Mouse (Mus musculus) heart, embryonic 11.5 days (tissue): Measurements from ENCODE around the gene Mrap. TPM values are rescaled to one million over a fixed set of nuclear protein-coding genes. Genes with fewer than 3 reads are reported as not detected.

Experiments
- ATAC-seq: fragments of 200-750 bp; cut with Nextera tagmentation; replicated peaks from 2 replicates; pipeline ENCODE4 v1.8.0; 2017; ENCODE audit warnings: moderate library complexity; ENCODE audit not compliant: insufficient number of reproducible peaks, low FRiP score, low TSS enrichment
- H3K27ac ChIP-seq: fragments of 300-500 bp; sonication (generic); 2 replicates; pipeline ENCODE4 v1.5.1; 2014; ENCODE audit warnings: mild to moderate bottlenecking, low read depth, low read length
- H3K27me3 ChIP-seq: fragments of 300-500 bp; sonication (generic); 2 replicates; pipeline ENCODE4 v1.6.1; 2014; ENCODE audit warnings: mild to moderate bottlenecking, low read length, mixed read lengths; ENCODE audit not compliant: control insufficient read depth, insufficient read depth
- H3K36me3 ChIP-seq: fragments of 300-500 bp; sonication (generic); 2 replicates; pipeline ENCODE4 v1.6.1; 2014; ENCODE audit warnings: mild to moderate bottlenecking, low read length, moderate library complexity, mixed read lengths; ENCODE audit not compliant: control insufficient read depth, insufficient read depth
- H3K4me1 ChIP-seq: fragments of 300-500 bp; sonication (generic); 2 replicates; pipeline ENCODE4 v1.6.1; 2014; ENCODE audit warnings: low read length; ENCODE audit not compliant: control insufficient read depth, insufficient read depth
- H3K4me2 ChIP-seq: fragments of 300-500 bp; sonication (generic); 2 replicates; pipeline ENCODE4 v1.6.1; 2014; ENCODE audit warnings: mild to moderate bottlenecking, moderate library complexity
- H3K4me3 ChIP-seq: fragments of 300-500 bp; sonication (generic); 2 replicates; pipeline ENCODE4 v1.5.1; 2014; ENCODE audit warnings: low read depth, low read length
- H3K9ac ChIP-seq: fragments of 300-500 bp; sonication (generic); 2 replicates; pipeline ENCODE4 v1.6.1; 2014; ENCODE audit warnings: mild to moderate bottlenecking, low read depth, low read length, moderate library complexity
- H3K9me3 ChIP-seq: fragments of 300-500 bp; sonication (generic); replicated peaks from 2 replicates; pipeline ENCODE4 v1.6.1; 2016; ENCODE audit warnings: low read length; ENCODE audit not compliant: control insufficient read depth
- WGBS: fragments of 180-500 bp; shearing (Covaris S2); extraction: QIAGEN DNeasy Blood & Tissue Kit; methylation state at CpG from one replicate; pipeline ENCODE4 v1.1.7; 2014; ENCODE audit not compliant: insufficient replicate concordance; 5-methylcytosine and 5-hydroxymethylcytosine counted together
- polyA plus RNA-seq: library from polyadenylated mRNA; unstranded; fragments of >200 nt; fragmentation: Nextera tagmentation; extraction: Ambion mirVana; gene quantifications from 2 replicates; pipeline ENCODE4 v1.2.1, GENCODE M21; 2014

Mrap gene
- polyA plus RNA-seq, 1 experiment from 2014 or later = 36.3 TPM

- no peak overlapping the region for H3K4me3 ChIP-seq
- no peaks in the 10 kb centered on the region for H3K4me1 ChIP-seq
- H3K4me2 ChIP-seq = no peak overlapping the region
- H3K9ac ChIP-seq = no peak overlapping the region
- H3K36me3 ChIP-seq = peaks cover 28% of the 10 kb centered on the region
- H3K9me3 ChIP-seq = 0 out of 2 replicates have a peak, but pooled peaks cover 3% of the 10 kb centered on the region
- ATAC-seq = no peak
- H3K27me3 ChIP-seq = no peaks in the 10 kb centered on the region
- H3K27ac ChIP-seq = no peak overlapping the region
- WGBS = 93% methylated on average over 15 of the region's 15 CpGs
Measured at GRCm38 (mm10) chr16:90766919-90767454, 29.0 kb downstream of the Mrap start.

GRCm38 (mm10) chr16:90774216-90774615, 36.2 kb downstream of the Mrap start:
- Histone ChIP-seq H3K9ac (no peak overlapping the region), H3K4me3 (no peak overlapping the region), H3K9me3 (0 out of 2 replicates have a peak, but pooled peaks cover under 1% of the 10 kb centered on the region), H3K27ac (no peak overlapping the region), H3K36me3 (peaks cover 18% of the 10 kb centered on the region), H3K4me2 (no peak overlapping the region), H3K27me3 (no peaks in the 10 kb centered on the region), H3K4me1 (no peaks in the 10 kb centered on the region)
- 91% methylated on average over 12 of the region's 12 CpGs for WGBS
- ATAC-seq = no peak

- 85% methylated on average over 6 of the region's 6 CpGs for WGBS
- no peak overlapping the region for H3K4me3 ChIP-seq
- peaks cover 14% of the 10 kb centered on the region for H3K36me3 ChIP-seq
- H3K9me3 ChIP-seq = no peaks in the 10 kb centered on the region
- no peak overlapping the region for H3K27ac ChIP-seq
- H3K9ac ChIP-seq = no peak overlapping the region
- no peak overlapping the region for H3K4me2 ChIP-seq
- H3K27me3 ChIP-seq = no peaks in the 10 kb centered on the region
- ATAC-seq = no peak
- no peaks in the 10 kb centered on the region for H3K4me1 ChIP-seq
Measured at GRCm38 (mm10) chr16:90774646-90775045, 36.6 kb downstream of the Mrap start.

DNA sequence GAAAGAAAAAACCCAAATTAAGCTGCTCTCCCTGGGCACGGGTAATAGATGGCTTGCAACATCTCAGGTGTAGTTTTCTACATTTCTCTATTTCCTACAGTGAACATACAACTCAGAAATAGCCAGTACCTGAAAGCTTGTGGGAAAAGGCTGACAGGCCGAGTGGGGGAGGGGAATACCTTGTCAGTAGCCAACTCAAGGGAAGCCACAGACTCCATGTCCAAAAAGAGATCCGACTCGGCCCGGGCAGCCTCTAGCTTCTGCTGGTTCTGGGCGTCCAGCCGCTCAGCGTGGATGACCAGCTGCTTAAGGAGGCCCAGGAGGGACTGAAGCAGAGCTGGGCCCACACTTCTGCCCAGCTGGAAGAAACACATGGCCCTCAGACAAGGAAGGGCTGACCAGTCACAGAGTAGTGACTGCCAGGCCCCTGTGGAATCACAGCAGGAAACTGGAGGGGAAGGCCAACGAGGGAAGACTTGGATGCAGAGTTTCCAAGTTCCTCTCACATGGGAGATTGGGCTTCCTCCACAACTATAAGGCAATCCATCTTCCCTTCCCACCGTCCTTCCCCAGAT, 38.0 kb downstream of the Mrap start:
- ATAC-seq = no peak
- H3K4me2 ChIP-seq = no peak overlapping the region
- no peaks in the 10 kb centered on the region for H3K9me3 ChIP-seq
- H3K27ac ChIP-seq = no peak overlapping the region
- no peak overlapping the region for H3K4me3 ChIP-seq
- peaks cover 22% of the 10 kb centered on the region for H3K36me3 ChIP-seq
- H3K4me1 ChIP-seq = no peaks in the 10 kb centered on the region
- no peak overlapping the region for H3K9ac ChIP-seq
- 83% methylated on average over 10 of the region's 10 CpGs for WGBS
- H3K27me3 ChIP-seq = no peaks in the 10 kb centered on the region

DNA sequence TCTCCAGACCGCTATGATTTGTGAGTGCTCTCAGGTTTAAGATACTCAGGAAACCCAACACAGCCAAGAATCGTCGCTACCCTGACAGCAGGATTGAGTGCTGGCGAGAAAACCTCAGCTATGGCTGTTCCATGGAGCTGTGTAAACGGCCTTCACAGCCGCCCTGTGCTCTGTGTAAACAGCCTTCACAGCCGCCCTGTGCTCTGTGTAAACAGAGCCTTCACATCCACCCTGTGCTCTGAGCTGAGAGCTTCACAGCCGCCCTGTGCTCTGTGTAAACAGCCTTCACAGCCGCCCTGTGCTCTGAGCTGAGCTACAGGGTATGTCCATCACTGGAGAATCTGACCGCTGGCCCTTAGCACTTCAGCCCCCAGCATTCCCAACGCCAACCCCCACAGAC, 41.8 kb downstream of the Mrap start:
- peaks cover 14% of the 10 kb centered on the region for H3K36me3 ChIP-seq
- H3K4me3 ChIP-seq = no peak overlapping the region
- 63% methylated on average over 11 of the region's 11 CpGs for WGBS
- no peak overlapping the region for H3K27ac ChIP-seq
- 0 out of 2 replicates have a peak, but pooled peaks cover 5% of the 10 kb centered on the region for H3K4me1 ChIP-seq
- H3K4me2 ChIP-seq = no peak overlapping the region
- no peaks in the 10 kb centered on the region for H3K27me3 ChIP-seq
- H3K9ac ChIP-seq = no peak overlapping the region
- no peak for ATAC-seq
- no peaks in the 10 kb centered on the region for H3K9me3 ChIP-seq

GRCm38 (mm10) chr16:90783302-90783701, 45.3 kb downstream of the Mrap start:
- H3K36me3 ChIP-seq = peaks cover 28% of the 10 kb centered on the region
- peaks cover 16% of the 10 kb centered on the region for H3K4me1 ChIP-seq
- H3K9me3 ChIP-seq = no peaks in the 10 kb centered on the region
- H3K4me2 ChIP-seq = no peak overlapping the region
- H3K27ac ChIP-seq = 0 out of 2 replicates have a peak overlapping the region, but pooled peaks have one; percentile 47
- no peak overlapping the region for H3K4me3 ChIP-seq
- H3K27me3 ChIP-seq = no peaks in the 10 kb centered on the region
- WGBS = 80% methylated on average over 11 of the region's 11 CpGs
- ATAC-seq = no peak; the same call in 1 of the 2 replicates
- H3K9ac ChIP-seq = no peak overlapping the region

GRCm38 (mm10) chr16:90785257-90785656, 47.2 kb downstream of the Mrap start:
- H3K9ac ChIP-seq = no peak overlapping the region
- no peak overlapping the region for H3K4me2 ChIP-seq
- no peak overlapping the region for H3K4me3 ChIP-seq
- 0 out of 2 replicates have a peak overlapping the region, but pooled peaks have one; percentile 22 for H3K27ac ChIP-seq
- no peak for ATAC-seq
- WGBS = 57% methylated on average over 4 of the region's 4 CpGs
- peaks cover 16% of the 10 kb centered on the region for H3K4me1 ChIP-seq
- H3K27me3 ChIP-seq = no peaks in the 10 kb centered on the region
- peaks cover 31% of the 10 kb centered on the region for H3K36me3 ChIP-seq
- no peaks in the 10 kb centered on the region for H3K9me3 ChIP-seq

- Histone ChIP-seq H3K9me3 (no peaks in the 10 kb centered on the region), H3K4me1 (peaks cover 18% of the 10 kb centered on the region), H3K27me3 (no peaks in the 10 kb centered on the region), H3K4me3 (no peak overlapping the region), H3K9ac (no peak overlapping the region), H3K27ac (no peak overlapping the region), H3K36me3 (peaks cover 30% of the 10 kb centered on the region), H3K4me2 (no peak overlapping the region)
- WGBS = 87% methylated on average over 6 of the region's 6 CpGs
- no peak for ATAC-seq
Measured at GRCm38 (mm10) chr16:90788580-90788979, 50.6 kb downstream of the Mrap start.

- Histone ChIP-seq H3K4me1 (peaks cover 4% of the 10 kb centered on the region), H3K27me3 (no peaks in the 10 kb centered on the region), H3K4me2 (no peak overlapping the region), H3K4me3 (no peak overlapping the region), H3K9me3 (no peaks in the 10 kb centered on the region), H3K36me3 (peaks cover 30% of the 10 kb centered on the region), H3K27ac (no peak overlapping the region), H3K9ac (no peak overlapping the region)
- no peak for ATAC-seq
- 86% methylated on average over 6 of the region's 6 CpGs for WGBS
Measured at GRCm38 (mm10) chr16:90790946-90791345, 52.9 kb downstream of the Mrap start.
